Mouse (Mus musculus) hindbrain, embryonic 13.5 days (tissue): ENCODE measurements at regions not wholly inside any gene's neighbourhood (a gene's known extent, or its start where the extent isn't known, plus 50 kb on each side); places are given as distances from the start of the nearest gene placed in this dataset.
"Not testable (repeated sequence)": the region's sequence is repeated elsewhere in the genome, so short reads cannot be mapped to it uniquely, and the experiment has no call there.

Experiments used
- ATAC-seq: fragments of 200-750 bp; cut with Nextera tagmentation; 2 replicates; pipeline ENCODE4 v1.8.0; 2017; ENCODE audit warnings: moderate TSS enrichment; ENCODE audit not compliant: low FRiP score
- H3K27ac ChIP-seq: fragments of 300-500 bp; sonication (generic); 2 replicates; pipeline ENCODE4 v1.5.1; 2015; ENCODE audit warnings: inconsistent platforms, mild to moderate bottlenecking, moderate library complexity
- H3K27me3 ChIP-seq: fragments of 300-500 bp; sonication (generic); 2 replicates; pipeline ENCODE4 v1.6.1; 2015; ENCODE audit warnings: mild to moderate bottlenecking, inconsistent platforms
- H3K36me3 ChIP-seq: fragments of 300-500 bp; sonication (generic); 2 replicates; pipeline ENCODE4 v1.6.1; 2015; ENCODE audit warnings: mild to moderate bottlenecking, inconsistent platforms
- H3K4me1 ChIP-seq: fragments of 300-500 bp; sonication (generic); replicated peaks from 2 replicates; pipeline ENCODE4 v1.6.1; 2015; ENCODE audit warnings: inconsistent platforms
- H3K4me2 ChIP-seq: fragments of 300-500 bp; sonication (generic); 2 replicates; pipeline ENCODE4 v1.6.1; 2015; ENCODE audit warnings: inconsistent platforms, mild to moderate bottlenecking, moderate library complexity
- H3K4me3 ChIP-seq: fragments of 300-500 bp; sonication (generic); 2 replicates; pipeline ENCODE4 v1.5.1; 2015; ENCODE audit warnings: mild to moderate bottlenecking, inconsistent platforms
- H3K9ac ChIP-seq: fragments of 300-500 bp; sonication (generic); 2 replicates; pipeline ENCODE4 v1.6.1; 2015; ENCODE audit warnings: mild to moderate bottlenecking, inconsistent platforms
- H3K9me3 ChIP-seq: fragments of 300-500 bp; sonication (generic); 2 replicates; pipeline ENCODE4 v1.6.1; 2016; ENCODE audit warnings: inconsistent platforms
- WGBS: fragments of 180-500 bp; shearing (Covaris S2); methylation state at CpG from one replicate; pipeline ENCODE4 v1.1.7; 2015; 5-methylcytosine and 5-hydroxymethylcytosine counted together

GRCm38 (mm10) chr2:10658317-10658716, 288.0 kb downstream of the Sfmbt2 start:
- no peak for ATAC-seq
- H3K9ac ChIP-seq: no peak overlapping the region
- H3K27ac ChIP-seq: no peak overlapping the region
- H3K9me3 ChIP-seq: no peaks in the 10 kb centered on the region
- H3K4me2 ChIP-seq: no peak overlapping the region
- no peaks in the 10 kb centered on the region for H3K4me1 ChIP-seq
- H3K36me3 ChIP-seq: no peaks in the 10 kb centered on the region
- H3K27me3 ChIP-seq: no peaks in the 10 kb centered on the region
- WGBS: 86% methylated on average over 4 of the region's 4 CpGs
- H3K4me3 ChIP-seq: no peak overlapping the region

- H3K36me3 ChIP-seq, H3K9me3 ChIP-seq, H3K27me3 ChIP-seq, H3K27ac ChIP-seq, H3K4me3 ChIP-seq, H3K4me2 ChIP-seq, ATAC-seq, H3K9ac ChIP-seq: not testable (repeated sequence)
- 33% methylated on average over 1 of the region's 1 CpGs for WGBS
- H3K4me1 ChIP-seq: peaks cover 13% of the 10 kb centered on the region
Observed at GRCm38 (mm10) chr2:10667915-10668314, 297.6 kb downstream of the Sfmbt2 start.

- Histone ChIP-seq H3K36me3 (no peaks in the 10 kb centered on the region), H3K9ac (no peak overlapping the region), H3K27me3 (no peaks in the 10 kb centered on the region), H3K4me2 (peak overlapping the region; percentile 6; the same call in 1 of the 2 replicates), H3K4me1 (peaks cover 13% of the 10 kb centered on the region), H3K27ac (no peak overlapping the region), H3K4me3 (no peak overlapping the region), H3K9me3 (no peaks in the 10 kb centered on the region)
- WGBS: 21% methylated on average over 7 of the region's 7 CpGs
- peak; percentile 71 for ATAC-seq
Observed at GRCm38 (mm10) chr2:10670423-10671298, 300.4 kb downstream of the Sfmbt2 start.

GRCm38 (mm10) chr2:10671299-10671632, 301.0 kb downstream of the Sfmbt2 start:
- no peaks in the 10 kb centered on the region for H3K9me3 ChIP-seq
- no peak overlapping the region for H3K27ac ChIP-seq
- H3K4me3 ChIP-seq: no peak overlapping the region
- 58% methylated on average over 2 of the region's 2 CpGs for WGBS
- no peaks in the 10 kb centered on the region for H3K27me3 ChIP-seq
- H3K9ac ChIP-seq: no peak overlapping the region
- H3K4me1 ChIP-seq: peaks cover 13% of the 10 kb centered on the region
- peak overlapping the region; percentile 6; the same call in 1 of the 2 replicates for H3K4me2 ChIP-seq
- no peaks in the 10 kb centered on the region for H3K36me3 ChIP-seq
- peak; percentile 68 for ATAC-seq

GRCm38 (mm10) chr2:10672196-10672595, 301.9 kb downstream of the Sfmbt2 start:
- no peaks in the 10 kb centered on the region for H3K9me3 ChIP-seq
- WGBS: 87% methylated on average over 4 of the region's 4 CpGs
- ATAC-seq: no peak
- no peaks in the 10 kb centered on the region for H3K36me3 ChIP-seq
- no peak overlapping the region for H3K4me2 ChIP-seq
- no peak overlapping the region for H3K9ac ChIP-seq
- H3K27ac ChIP-seq: no peak overlapping the region
- no peak overlapping the region for H3K4me3 ChIP-seq
- no peaks in the 10 kb centered on the region for H3K27me3 ChIP-seq
- peaks cover 13% of the 10 kb centered on the region for H3K4me1 ChIP-seq

GRCm38 (mm10) chr2:10674738-10675349, 304.5 kb downstream of the Sfmbt2 start:
- Histone ChIP-seq H3K4me1 (peaks cover 13% of the 10 kb centered on the region), H3K27me3 (no peaks in the 10 kb centered on the region), H3K36me3 (no peaks in the 10 kb centered on the region), H3K4me3 (no peak overlapping the region), H3K4me2 (no peak overlapping the region), H3K9ac (no peak overlapping the region), H3K9me3 (no peaks in the 10 kb centered on the region), H3K27ac (no peak overlapping the region)
- no peak for ATAC-seq
- WGBS: 69% methylated on average over 6 of the region's 6 CpGs

GRCm38 (mm10) chr2:10701459-10701858, 331.1 kb downstream of the Sfmbt2 start:
- no peaks in the 10 kb centered on the region for H3K27me3 ChIP-seq
- H3K27ac ChIP-seq: no peak overlapping the region
- ATAC-seq: no peak
- no peaks in the 10 kb centered on the region for H3K9me3 ChIP-seq
- H3K4me1 ChIP-seq: no peaks in the 10 kb centered on the region
- H3K4me3 ChIP-seq: no peak overlapping the region
- H3K36me3 ChIP-seq: no peaks in the 10 kb centered on the region
- WGBS: 56% methylated on average over 10 of the region's 10 CpGs
- H3K9ac ChIP-seq: no peak overlapping the region
- H3K4me2 ChIP-seq: no peak overlapping the region

- ATAC-seq: no peak
- H3K4me3 ChIP-seq: no peak overlapping the region
- no peak overlapping the region for H3K4me2 ChIP-seq
- no peaks in the 10 kb centered on the region for H3K36me3 ChIP-seq
- H3K9ac ChIP-seq: no peak overlapping the region
- 84% methylated on average over 5 of the region's 5 CpGs for WGBS
- no peaks in the 10 kb centered on the region for H3K27me3 ChIP-seq
- H3K27ac ChIP-seq: no peak overlapping the region
- no peaks in the 10 kb centered on the region for H3K9me3 ChIP-seq
- no peaks in the 10 kb centered on the region for H3K4me1 ChIP-seq
Observed at GRCm38 (mm10) chr2:10718366-10718765, 348.1 kb downstream of the Sfmbt2 start.

GRCm38 (mm10) chr2:10734337-10734736, 364.0 kb downstream of the Sfmbt2 start:
- peaks cover 37% of the 10 kb centered on the region for H3K27me3 ChIP-seq
- WGBS: 92% methylated on average over 5 of the region's 5 CpGs
- ATAC-seq, H3K9ac ChIP-seq, H3K4me3 ChIP-seq, H3K4me2 ChIP-seq, H3K27ac ChIP-seq, H3K9me3 ChIP-seq, H3K36me3 ChIP-seq: not testable (repeated sequence)
- peaks cover 15% of the 10 kb centered on the region; the same call in 1 of the 2 replicates for H3K4me1 ChIP-seq

- peaks cover 44% of the 10 kb centered on the region for H3K27me3 ChIP-seq
- WGBS: 12% methylated on average over 13 of the region's 13 CpGs
- H3K4me3 ChIP-seq: peak overlapping the region; percentile 25; the same call in 1 of the 2 replicates
- no peaks in the 10 kb centered on the region for H3K36me3 ChIP-seq
- no peak overlapping the region for H3K9ac ChIP-seq
- ATAC-seq: peak; percentile 91
- H3K9me3 ChIP-seq: no peaks in the 10 kb centered on the region
- peak overlapping the region; percentile 35; the same call in 1 of the 2 replicates for H3K27ac ChIP-seq
- peaks cover 15% of the 10 kb centered on the region; the same call in 1 of the 2 replicates for H3K4me1 ChIP-seq
- peak overlapping the region; percentile 45 for H3K4me2 ChIP-seq
Observed at GRCm38 (mm10) chr2:10736696-10737457, 366.6 kb downstream of the Sfmbt2 start.

- ATAC-seq: peak; percentile 92
- Histone ChIP-seq H3K27ac (no peak overlapping the region), H3K4me1 (peaks cover 15% of the 10 kb centered on the region; the same call in 1 of the 2 replicates), H3K4me2 (peak overlapping the region; percentile 45), H3K27me3 (peaks cover 46% of the 10 kb centered on the region), H3K36me3 (no peaks in the 10 kb centered on the region), H3K9me3 (no peaks in the 10 kb centered on the region), H3K9ac (no peak overlapping the region), H3K4me3 (peak overlapping the region; percentile 25; the same call in 1 of the 2 replicates)
- 22% methylated on average over 9 of the region's 9 CpGs for WGBS
Observed at GRCm38 (mm10) chr2:10737458-10737775, 367.1 kb downstream of the Sfmbt2 start.

- Histone ChIP-seq H3K36me3 (no peaks in the 10 kb centered on the region), H3K9me3 (no peaks in the 10 kb centered on the region), H3K9ac (no peak overlapping the region), H3K4me1 (no peaks in the 10 kb centered on the region), H3K4me2 (no peak overlapping the region), H3K4me3 (no peak overlapping the region), H3K27ac (no peak overlapping the region), H3K27me3 (peaks cover 13% of the 10 kb centered on the region; the same call in 1 of the 2 replicates)
- WGBS: 85% methylated on average over 7 of the region's 7 CpGs
- ATAC-seq: no peak
Observed at GRCm38 (mm10) chr2:10745127-10745526, 374.8 kb downstream of the Sfmbt2 start.
